Mouse (Mus musculus) large intestine, adult 2 months (tissue): ENCODE results near the gene Rassf1. TPM values are rescaled to one million over a fixed set of nuclear protein-coding genes. Genes with fewer than 3 reads are reported as not detected.
"Not testable (repeated sequence)": the region's sequence is repeated elsewhere in the genome, so short reads cannot be mapped to it uniquely, and the experiment has no call there.

ENCODE experiments used
- DNase-seq: peaks from one replicate; pipeline ENCODE4 v3.0.0-alpha.2; 2012; ENCODE audit warnings: low read depth, low spot score
- WGBS: fragments of 180-500 bp; shearing (Covaris S2); methylation state at CpG from one replicate; pipeline ENCODE4 v1.1.7; 2018; 5-methylcytosine and 5-hydroxymethylcytosine counted together
- polyA plus RNA-seq: library from polyadenylated mRNA; depleted of rRNA; stranded (reverse); fragments of >200 nt; gene quantifications from 2 replicates; pipeline ENCODE4 v1.2.3, GENCODE M21; 2012

Gene Rassf1
- polyA plus RNA-seq, 1 experiment: 28.6 TPM

GRCm38 (mm10) chr9:107553541-107554318, 2.4 kb downstream of the Rassf1 start:
- DNase-seq: no peak
- WGBS: 8% methylated on average over 37 of the region's 37 CpGs

GRCm38 (mm10) chr9:107554319-107554825, 3.0 kb downstream of the Rassf1 start:
- WGBS: under 1% methylated on average over 53 of the region's 53 CpGs

DNA sequence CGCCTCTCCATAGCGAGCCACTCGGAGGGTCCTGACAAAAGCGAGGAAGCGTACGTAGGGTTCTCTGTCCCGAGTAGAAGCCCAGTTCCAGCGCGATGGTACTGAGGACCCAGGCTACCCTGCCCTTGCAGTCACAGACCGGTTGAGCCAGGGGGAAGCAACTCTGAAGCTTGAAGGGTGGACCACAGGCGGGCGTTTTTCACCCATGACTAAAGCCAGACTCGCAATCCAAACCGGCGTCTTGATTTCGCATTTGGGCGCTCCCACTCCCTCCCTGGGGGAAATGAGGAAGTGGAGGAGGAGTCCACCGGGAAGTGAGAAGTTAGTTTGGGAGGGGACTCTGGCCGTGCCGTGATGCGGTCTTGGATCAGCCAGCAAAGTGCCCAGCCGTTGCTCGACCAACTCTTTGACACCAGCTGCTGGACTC, 3.7 kb downstream of the Rassf1 start:
- under 1% methylated on average over 23 of the region's 23 CpGs for WGBS
- DNase-seq: no peak

More at GRCm38 (mm10) chr9:107554319-107554825, 3.0 kb downstream of the Rassf1 start:
- DNase-seq: peak; percentile 87

- no peak for DNase-seq
- WGBS: 14% methylated on average over 2 of the region's 2 CpGs
These were observed 4.3 kb downstream of the Rassf1 start for GRCm38 (mm10) chr9:107555701-107556100.

GRCm38 (mm10) chr9:107556346-107556745, 5.0 kb downstream of the Rassf1 start:
- 28% methylated on average over 3 of the region's 3 CpGs for WGBS
- no peak for DNase-seq

- WGBS: under 1% methylated on average over 46 of the region's 46 CpGs
- peak; percentile 89 for DNase-seq
These were observed 11.8 kb downstream of the Rassf1 start, which contains the start of gene Tusc2 for GRCm38 (mm10) chr9:107563029-107563581. Gene Tusc2, plus strand, starts transcription at chr9:107563255.

DNA sequence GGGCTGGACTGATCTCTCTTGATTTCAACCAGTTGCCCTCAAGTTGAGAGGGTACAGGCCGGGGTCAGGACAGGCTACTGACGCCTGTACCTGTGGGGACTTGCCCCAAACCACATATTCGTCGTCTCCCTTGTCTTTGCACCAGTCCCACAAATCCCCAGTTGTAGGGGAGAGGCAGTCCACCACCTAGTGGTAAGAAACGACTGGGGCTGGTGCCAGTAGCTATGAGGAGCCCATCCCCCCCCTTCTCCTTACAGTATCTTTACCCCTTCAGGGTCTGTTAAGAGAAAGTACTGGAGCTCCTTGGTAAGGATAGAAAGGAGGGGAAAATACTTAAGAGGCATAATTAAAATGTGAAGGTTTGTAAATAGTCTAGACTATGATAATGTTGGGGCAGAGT, 14.2 kb downstream of the Rassf1 start:
- 48% methylated on average over 5 of the region's 5 CpGs for WGBS
- not testable (repeated sequence) for DNase-seq

DNA sequence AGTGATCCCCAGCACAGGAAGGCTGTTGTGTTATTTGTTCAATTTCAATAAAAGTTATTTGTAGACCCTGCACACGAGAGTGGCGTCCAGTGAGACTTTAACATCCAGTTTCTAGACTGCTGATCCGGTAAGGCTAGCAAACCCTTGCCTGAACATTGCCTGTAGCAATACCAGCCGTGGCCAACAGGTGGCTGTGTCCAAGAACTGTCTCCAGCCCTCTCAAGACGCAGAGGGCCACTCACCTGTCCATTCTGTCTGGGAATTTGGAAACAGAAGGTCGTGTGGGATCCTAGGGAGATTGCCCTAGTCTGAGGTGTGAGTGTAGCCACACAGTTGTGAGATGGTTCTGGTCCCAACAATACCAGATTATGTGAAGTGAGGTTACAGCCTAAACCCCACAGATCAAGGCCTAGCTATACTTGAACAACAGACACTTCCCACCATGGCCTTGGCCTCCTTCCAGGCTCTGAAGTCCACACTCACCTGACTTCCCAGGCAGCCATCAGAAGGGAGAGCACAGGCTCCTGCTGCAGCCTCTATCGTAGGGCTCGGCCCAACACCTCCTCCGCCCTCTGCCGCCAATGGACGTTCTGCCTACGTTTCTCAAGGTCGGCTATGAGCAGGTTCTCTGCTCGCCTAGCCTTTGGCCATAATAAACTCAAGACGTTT, 14.8 kb downstream of the Rassf1 start:
- WGBS: 14% methylated on average over 15 of the region's 15 CpGs
- DNase-seq: peak; percentile 83

- DNase-seq: no peak
- WGBS: 29% methylated on average over 3 of the region's 3 CpGs
These were observed 15.5 kb downstream of the Rassf1 start for GRCm38 (mm10) chr9:107566855-107567254.

- WGBS: 16% methylated on average over 18 of the region's 18 CpGs
- DNase-seq: no peak
These were observed 16.5 kb downstream of the Rassf1 start, which contains the start of gene Hyal2 for GRCm38 (mm10) chr9:107567702-107568319. Gene Hyal2, plus strand, starts transcription at chr9:107567945.

DNA sequence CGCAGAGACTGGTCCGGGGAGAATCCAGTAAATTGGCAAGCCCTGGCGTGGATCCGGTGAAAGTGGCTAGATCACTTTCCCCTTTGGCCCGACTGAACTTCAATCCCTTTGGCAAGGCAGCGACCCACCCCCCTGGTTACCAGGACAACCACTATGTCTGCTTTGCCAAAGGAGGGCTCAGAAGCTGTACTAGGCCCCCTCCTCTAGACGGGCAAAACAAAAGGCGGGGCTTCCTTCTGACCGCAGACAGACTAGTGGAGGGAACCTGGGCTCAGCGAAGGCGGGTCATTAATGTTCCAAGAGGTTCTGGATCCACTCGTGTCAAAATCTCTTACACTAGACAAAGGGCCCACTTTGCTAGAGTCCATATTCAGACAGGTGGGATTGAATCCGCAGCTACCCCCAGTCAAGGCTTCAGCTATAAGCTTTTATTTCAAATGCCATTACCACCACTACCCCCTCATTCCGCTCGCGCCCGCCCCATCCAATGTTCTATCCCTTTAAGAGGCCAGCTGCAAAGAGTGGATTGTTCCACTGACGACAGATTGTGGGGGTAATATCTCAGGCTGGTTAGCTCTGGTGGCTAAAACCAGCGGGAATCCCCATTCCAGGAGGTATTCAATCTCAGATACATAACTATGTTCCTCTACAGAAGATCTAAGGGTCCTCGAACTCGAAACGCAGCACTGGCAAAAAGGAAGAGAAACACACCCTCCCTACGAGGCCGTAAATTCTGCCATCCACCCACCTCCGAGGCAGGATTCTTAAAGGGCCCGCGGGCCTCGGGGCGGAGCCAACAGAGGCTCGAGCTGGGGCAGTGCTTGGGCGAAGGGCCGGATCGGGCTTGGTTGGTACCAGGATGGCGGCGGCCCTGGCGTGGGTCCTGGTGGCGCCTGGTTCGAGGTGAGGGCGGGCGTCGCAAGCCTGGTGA, 17.2 kb downstream of the Rassf1 start:
- 0% methylated on average over 41 of the region's 41 CpGs for WGBS
- DNase-seq: peak; percentile 82

DNA sequence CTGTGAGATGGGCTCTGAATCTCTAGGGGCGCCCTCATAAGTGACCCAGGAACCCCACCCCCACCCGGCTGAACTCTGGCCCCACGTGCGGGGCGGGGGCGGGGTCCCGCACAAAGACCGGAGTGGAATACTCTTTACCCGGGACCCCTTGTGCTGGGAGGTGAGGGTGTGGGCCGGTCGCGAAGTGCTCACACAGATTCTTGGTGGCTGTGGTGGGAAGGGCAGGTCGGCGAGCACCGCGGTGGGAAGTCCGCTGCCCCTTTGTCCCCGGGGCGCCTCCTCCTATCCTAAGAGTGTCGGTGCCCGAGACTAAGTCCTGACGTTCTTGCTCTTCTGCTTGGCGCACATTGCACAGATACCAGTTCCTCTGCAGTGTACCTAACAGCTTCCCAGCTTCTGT, 17.9 kb downstream of the Rassf1 start:
- WGBS: under 1% methylated on average over 23 of the region's 23 CpGs
- no peak for DNase-seq

- DNase-seq: no peak
- WGBS: 27% methylated on average over 13 of the region's 13 CpGs
These were observed 18.7 kb downstream of the Rassf1 start for GRCm38 (mm10) chr9:107570016-107570415.

- 40% methylated on average over 21 of the region's 21 CpGs for WGBS
These were observed 19.5 kb downstream of the Rassf1 start for GRCm38 (mm10) chr9:107570845-107571244.

GRCm38 (mm10) chr9:107571534-107572326, 20.4 kb downstream of the Rassf1 start:
- no peak for DNase-seq
- 66% methylated on average over 22 of the region's 22 CpGs for WGBS

More at GRCm38 (mm10) chr9:107570845-107571244, 19.5 kb downstream of the Rassf1 start:
- no peak for DNase-seq

DNA sequence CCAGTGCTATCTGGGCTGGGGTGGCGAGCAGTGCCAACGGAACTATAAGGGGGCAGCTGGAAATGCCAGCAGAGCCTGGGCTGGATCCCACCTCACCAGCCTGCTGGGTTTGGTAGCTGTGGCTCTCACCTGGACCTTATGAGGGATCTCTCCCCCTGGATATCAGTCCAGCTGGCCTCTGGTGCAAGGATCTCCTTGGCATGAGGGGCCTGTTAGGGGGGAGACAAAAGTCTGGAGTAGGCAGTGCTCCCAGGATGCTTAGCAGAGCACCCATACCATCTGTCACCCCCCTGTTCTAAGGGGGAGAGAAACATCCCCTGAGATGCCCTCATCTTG, 20.9 kb downstream of the Rassf1 start:
- WGBS: 98% methylated on average over 2 of the region's 2 CpGs
- no peak for DNase-seq

GRCm38 (mm10) chr9:107573774-107574173, 22.4 kb downstream of the Rassf1 start:
- whole genome bisulfite sequencing: 85% methylated on average over 6 of the region's 6 CpGs
- not testable (repeated sequence) for DNase-seq
